Mouse (Mus musculus): ENCODE results near the gene Prr15. TPM values are rescaled to one million over a fixed set of nuclear protein-coding genes. Genes with fewer than 3 reads are reported as not detected.

Gene Prr15
- polyA plus RNA-seq, 1 experiment from 2014 or later: 0.36 TPM

Other genes with a start within 250 kb of the Prr15 start
- gene Wipf3, start 103.8 kb downstream of the Prr15 start, polyA plus RNA-seq (2014; fragmentation: Nextera tagmentation; extraction: Ambion mirVana): 0.63 and 0.83 TPM in 2 replicates
- gene Scrn1, start 240.7 kb downstream of the Prr15 start, polyA plus RNA-seq (2014; fragmentation: Nextera tagmentation; extraction: Ambion mirVana): 70.4 and 75.2 TPM in 2 replicates

Measured in hindbrain, embryonic 11.5 days (tissue).